Mouse (Mus musculus): ENCODE results near the gene Cdk4.

DNA sequence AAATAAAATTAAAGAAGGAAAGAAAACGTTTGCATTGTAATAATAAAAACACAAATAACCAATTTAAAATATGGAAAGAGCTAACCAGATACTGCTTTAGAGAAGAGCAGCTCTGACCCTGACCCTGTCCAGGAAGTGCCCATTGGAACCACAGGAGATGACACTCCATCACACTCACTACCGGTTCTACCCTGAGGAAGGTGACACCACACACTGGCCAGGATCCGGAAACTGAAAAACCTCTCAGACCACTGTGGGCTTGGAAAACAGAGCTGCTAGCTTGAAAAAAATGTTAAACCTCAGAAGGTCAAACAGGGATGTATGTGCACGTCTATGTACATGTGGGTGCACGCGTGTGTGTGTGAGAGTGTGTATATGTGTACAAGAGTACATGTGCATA, 37.8 kb downstream of the Cdk4 start:
- TF ChIP-seq CTCF (IDR thresholded peaks at IDR 0.05; ENCODE audit: control insufficient read depth, insufficient read depth, low read length) (no peak), POLR2A (IDR thresholded peaks at IDR 0.05; ENCODE audit: borderline replicate concordance, control insufficient read depth, low read depth, low read length) (no peak)

All from bone marrow, adult 2 months (tissue).